Mouse (Mus musculus) ovary, postnatal 10 days (tissue): ENCODE results near the gene Abhd17a.
"Not testable (repeated sequence)": the region's sequence is repeated elsewhere in the genome, so short reads cannot be mapped to it uniquely, and the experiment has no call there.

ENCODE experiments used
- DNase-seq: peaks from one replicate; pipeline ENCODE4 v3.0.0; 2022; ENCODE audit warnings: low spot score

The Abhd17a gene

DNA sequence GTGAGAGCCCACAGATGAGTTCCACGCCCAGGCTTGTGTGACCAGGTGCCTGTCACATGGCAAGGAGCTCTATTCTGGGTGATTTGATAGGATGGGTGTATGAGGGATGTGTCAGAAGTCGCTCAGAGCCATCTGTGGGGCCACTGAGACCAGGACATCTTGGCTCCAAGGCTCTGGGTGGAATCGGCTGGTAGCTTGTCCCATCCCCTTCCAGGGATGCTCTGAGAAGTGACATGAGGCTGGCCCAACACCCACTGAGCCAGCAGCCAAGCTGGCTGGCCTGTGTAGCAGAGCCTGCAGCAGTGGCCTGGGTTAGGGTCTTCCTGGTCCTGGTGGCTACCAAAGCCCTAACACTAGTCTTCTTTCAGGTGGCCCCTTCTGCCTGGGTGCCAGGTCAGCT lies 18.3 kb upstream of the Abhd17a start:
- no peak for DNase-seq

DNA sequence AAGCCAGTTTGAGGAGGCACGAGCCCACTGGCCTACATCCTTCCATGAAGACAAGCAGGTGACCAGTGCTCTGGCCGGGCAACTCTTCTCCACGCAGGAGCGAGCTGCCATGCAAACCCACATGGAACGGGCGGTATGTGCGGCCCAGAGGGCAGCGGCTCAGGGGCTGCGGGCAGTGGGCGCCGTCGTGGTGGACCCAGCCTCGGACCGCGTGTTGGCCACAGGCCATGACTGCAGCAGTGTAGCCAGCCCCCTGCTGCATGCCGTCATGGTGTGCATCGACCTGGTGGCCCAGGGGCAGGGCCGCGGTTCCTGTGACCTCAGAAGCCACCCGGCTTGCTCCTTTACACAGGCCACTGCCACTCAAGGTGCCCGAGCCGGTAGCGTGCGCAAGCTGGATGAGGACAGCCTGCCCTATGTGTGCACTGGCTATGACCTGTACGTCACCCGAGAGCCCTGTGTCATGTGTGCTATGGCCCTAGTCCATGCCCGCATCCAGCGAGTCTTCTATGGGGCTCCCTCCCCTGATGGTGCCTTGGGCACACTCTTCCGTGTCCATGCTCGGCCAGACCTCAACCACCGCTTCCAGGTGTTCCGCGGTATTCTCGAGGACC lies 16.7 kb upstream of the Abhd17a start:
- no peak for DNase-seq

DNA sequence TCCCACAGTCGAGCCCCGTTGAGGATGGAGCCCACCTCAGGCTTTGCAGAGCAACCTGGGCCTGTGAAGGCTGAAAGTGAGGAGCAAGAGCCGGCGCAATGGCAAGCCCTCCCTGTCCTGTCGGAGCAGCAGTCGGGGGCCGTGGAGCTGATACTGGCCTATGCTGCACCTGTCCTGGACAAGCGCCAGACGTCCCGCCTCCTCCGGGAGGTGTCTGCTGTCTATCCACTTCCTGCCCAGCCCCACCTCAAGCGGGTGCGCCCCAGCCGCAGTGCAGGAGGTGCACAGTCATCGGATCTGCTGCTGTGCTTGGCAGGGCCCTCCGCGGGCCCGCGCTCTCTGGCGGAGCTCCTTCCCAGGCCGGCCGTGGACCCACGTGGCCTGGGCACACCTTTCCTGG lies 16.2 kb upstream of the Abhd17a start:
- DNase-seq = no peak

DNA sequence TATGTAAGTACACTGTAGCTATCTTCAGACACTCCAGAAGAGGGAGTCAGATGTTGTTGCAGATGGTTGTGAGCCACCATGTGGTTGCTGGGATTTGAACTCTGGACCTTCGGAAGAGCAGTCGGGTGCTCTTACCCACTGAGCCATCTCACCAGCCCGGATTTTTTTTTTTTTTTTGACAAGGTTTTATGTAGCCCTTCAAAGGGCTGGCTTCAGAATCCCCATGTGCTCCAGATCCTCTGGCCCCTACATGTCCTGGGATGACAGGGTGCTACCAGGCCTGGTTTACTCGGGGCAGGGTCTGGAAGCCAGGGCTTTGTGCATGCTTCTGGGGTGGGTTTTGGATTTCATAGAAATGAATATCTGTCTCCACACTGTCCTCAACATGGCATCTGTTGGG lies 15.6 kb upstream of the Abhd17a start, which contains the start of gene Gm49322:
Gm49322 (plus strand) TSS at position 301 of the 400 bp plus-strand sequence.
- DNase-seq = not testable (repeated sequence)

DNA sequence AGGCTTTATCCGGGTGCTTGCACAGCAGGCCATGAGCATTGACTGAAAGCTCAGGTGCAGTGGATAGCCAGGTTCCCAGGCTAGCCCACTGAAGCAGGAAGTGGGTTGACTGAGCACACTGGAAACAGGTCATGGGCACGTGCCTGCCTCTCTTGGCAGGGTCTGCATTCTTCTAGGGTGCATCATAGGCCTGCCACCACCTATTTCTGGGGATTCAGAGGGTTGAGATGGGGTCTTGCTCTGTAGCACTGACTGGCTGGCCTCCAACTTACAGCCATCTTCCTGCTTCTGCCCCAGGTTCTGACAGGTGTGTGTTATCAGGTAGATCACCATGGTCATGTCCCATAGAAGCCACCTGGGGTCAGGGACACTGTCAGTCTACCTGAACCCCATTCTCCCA lies 14.8 kb upstream of the Abhd17a start:
- no peak for DNase-seq

DNA sequence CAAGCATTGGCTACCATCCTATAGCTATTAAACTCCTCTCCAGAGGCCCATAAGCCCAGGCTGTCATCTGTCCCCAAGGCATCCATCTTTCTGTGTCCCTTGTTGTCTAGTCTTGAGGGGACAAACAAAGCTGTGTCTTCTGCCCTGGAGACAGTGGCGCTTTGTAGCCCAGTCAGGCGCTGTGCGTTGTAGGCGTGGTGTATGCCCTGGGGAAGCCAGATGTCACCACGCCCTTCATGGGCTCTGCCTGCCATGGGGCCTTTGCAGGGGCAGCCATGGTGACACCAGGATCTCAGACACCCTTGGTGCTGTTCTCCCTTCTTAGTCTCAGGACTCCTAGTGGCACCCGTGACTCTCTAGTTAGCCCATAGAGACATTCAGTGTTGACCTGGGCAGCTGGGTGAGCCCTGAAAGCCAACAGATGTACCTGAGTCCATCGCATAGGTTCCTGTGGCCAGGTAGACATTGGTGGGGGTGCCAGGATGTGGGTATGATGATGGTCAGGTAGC lies 13.9 kb upstream of the Abhd17a start:
- DNase-seq = no peak

DNA sequence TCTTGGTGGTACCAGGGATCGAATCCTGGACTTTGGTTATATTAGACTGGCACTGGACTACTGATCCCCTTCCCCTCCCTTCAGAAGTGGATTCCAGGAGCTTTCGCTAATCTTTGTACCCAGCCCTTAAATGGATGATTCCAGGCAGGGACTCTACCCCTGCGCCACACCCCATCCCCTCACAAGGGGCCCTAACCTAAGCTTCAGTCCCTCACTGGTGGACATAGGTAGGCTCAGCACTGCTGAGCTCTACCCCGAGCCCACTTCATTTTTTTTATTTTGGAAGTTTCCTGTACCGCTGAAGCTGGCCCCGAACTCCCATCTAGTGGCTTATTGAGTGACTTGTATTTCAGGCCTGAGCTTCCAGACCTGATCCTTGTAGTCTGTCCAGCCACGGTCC lies 13.2 kb upstream of the Abhd17a start:
- DNase-seq = no peak

DNA sequence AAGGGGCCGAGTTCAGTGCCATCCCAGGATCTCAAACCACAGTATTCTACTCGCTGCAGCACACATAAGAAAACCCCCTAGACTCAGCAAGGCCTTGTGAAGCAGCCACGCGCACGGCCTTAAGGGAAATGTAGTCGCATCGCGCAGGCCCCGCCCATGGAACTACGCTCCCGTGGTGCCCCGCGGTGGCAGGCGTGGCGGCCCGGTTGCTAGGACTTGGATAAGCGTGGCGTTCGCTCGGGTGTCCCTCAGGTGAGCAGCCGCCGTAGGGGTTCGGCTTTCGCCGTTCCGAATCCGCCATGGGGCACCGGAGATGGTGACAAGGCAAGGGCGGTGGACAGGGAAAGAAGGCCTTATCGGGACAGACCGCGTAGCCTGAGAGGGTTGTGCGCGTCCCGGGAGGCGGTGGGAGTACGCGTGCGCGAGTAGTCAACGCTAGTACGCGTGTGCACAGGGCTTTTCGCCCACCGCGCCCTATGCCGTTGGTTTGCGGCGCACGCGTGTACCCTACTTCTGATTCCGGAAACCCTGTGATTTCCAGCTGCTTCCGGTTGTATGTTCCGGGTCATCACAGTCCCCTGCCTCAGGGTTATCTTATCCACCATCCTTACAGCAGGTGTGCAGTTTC lies 12.7 kb upstream of the Abhd17a start, which contains the start of the genes Scamp4 and Adat3:
Scamp4 (plus strand) TSS at position 175 of the 628 bp plus-strand sequence.
Adat3 (plus strand) TSS at position 183 of the 628 bp plus-strand sequence.
- peak; percentile 90 for DNase-seq

DNA sequence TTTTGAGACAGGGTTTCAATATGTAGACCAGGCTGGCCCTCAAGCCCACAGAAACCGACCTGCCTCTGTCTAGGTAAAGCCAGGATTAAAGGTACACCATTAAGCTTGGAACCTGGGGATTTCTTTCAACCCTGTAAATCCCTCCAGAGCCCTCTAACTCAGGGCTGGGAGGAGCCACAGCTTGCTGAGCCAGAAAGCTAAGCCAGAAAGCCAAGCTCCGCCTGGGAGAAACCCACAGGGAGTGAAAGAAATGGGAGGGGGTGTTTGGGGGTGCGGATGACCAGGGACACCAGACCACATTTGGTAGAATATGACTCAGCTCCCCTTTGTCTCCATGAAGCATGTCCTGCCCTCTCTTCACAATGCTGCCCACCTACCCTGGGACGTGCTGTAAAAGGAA lies 6.2 kb upstream of the Abhd17a start:
- no peak for DNase-seq

DNA sequence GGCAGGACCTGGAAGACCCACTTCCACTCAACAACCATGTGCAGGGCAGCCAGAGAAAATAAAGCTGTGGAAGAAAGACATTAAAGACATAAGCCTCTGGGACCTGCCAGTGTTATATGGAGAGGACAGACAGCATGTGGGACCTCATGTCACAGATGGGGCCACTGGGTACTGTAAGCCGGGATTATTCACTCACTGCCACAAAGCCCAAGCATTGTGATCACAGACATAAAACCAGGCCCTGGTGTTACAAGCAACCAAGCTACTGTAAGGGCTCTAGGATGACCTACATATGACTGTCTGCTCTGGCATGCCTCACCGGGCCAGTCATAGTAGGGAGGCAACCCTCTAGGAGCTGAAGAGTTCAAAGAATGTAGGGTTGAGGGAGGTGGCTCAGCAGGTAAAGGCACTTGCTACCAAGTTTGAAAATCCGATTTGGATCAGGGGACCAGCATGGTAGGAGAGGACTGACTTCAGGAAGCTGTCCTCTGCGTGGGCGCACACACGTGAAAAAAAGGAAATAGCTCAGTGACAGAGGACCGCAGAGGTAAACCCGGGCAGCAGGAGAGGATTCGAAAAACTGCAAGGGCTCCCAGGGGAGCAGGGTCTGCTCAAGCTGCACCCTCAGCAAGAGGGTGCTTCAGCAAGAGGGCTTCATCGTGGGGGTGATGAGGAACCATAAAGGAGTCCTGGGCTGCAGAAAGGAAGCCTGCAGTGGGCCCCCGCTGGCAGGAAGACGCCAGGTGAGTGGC lies 838 bp downstream of the Abhd17a start:
- DNase-seq = no peak

DNA sequence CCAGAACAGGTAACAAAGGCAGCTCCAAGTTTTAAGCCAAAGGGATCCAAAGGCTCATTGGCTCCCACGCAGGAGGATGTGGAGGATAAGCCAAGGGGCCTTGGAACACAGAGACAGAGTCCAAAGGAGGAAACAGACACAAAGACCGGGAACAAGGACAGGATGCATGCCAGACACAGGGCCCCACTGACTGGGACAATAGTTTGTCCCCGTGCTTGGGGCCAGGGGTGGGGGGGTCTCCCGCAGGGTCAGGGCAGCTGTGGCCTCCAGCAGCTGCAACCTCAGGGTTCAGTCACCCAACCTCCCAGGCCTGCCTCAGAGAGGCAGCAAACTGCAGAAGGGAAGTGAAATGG lies 2.9 kb downstream of the Abhd17a start:
- DNase-seq = no peak

DNA sequence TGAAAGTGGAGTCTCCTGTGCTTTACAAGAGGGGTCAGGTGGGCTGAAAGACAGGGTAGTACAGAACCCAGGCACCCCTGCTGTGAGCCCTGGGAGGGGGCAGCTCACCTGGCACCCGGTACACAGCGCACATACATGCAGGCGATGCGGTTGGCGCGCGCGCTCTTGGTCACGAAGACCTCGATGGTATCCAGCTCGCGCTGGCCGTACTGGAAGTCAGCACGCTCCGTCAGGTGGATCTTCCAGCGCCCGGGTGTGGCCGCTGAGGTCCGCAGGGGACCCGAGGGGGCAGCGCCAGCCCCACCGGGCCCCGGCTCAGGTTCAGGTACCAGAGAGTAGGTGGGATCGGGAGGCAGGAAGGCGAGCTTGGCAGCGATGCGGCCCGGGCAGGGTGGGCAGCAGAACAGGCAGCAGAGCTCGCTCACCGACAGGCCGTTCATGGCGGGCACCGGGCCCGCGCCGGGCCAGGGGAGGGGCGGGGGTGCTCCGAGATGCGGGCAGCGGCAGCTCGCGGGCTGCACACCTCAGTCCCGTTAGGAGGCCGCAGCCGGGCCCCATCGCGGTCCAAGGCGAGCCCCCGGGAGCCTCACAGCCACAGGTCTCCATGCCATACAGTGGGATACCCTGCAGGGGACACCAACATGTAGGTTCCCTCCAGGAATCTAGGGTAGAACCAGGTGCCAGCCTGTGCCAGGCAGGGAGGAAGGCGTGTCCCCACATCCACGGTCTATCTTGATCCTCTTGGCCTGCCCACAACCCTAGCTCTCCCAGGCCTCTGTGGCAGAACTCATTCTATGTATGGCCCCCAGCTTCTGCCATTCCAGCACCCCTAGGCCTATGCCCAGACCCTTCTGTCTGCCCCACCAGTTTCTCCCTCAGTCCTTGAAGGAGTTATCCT lies 3.5 kb downstream of the Abhd17a start:
- no peak for DNase-seq

DNA sequence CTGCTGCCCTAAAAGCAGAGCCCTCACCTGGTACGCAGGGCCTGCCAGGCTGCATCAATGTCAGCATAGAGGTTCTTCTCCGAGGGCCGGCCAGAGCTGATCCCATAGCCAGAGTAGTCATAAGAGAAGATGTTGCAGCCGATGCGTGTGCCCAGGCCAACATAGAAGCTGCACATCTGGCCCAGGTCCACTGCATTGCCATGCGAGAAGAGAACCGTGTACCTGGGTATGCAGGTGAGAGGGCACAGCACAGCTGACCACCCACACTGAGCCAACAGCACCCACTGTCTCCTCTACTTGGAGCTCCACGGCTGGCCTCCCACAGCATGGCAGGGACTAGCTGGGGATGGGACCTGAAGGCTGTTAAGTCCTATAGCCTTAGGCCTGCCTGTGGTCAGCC lies 4.6 kb downstream of the Abhd17a start:
- no peak for DNase-seq

DNA sequence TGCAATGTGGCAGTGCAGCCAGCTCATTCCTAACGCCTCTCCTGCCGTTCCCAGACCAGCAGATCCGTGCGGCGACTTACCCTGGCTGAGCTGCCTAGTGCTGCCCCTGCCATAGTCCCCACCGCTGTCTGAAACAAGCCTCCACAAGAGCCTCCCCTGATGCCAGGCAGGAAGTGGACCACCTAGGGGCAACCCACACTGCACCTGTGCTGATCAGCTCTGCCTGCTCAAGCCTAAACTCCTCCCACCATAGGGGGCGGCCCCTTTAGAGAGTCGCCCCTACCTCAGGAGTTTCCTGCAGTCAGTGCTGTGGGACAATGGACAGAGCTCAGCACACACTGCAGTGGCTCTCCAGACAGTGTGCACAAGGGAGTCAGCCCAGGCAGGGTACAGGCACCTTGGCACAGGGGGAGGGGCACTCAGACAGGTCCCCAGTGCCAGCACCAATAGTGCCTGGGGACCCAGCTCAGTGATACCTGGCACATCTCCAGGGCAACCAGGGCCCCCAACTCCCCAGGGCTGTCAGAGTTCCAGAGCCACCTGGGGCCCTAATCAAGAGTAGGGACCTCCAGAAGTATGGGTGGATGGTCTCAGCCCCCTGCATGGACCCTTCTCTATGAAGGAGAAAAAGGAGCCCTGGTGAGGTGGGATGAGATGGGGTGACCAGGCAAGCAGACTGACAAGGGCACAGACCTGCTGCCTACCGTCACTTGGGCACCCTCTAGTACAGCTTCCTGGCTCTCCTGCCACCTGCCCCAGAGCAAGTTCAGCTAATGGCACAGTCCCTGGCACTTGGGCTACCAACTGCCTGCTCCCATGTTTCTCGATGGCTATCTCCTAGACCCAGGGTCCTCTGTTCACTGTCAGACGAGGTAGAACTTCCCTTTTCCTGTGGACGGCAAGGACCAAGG lies 5.2 kb downstream of the Abhd17a start:
- no peak for DNase-seq

DNA sequence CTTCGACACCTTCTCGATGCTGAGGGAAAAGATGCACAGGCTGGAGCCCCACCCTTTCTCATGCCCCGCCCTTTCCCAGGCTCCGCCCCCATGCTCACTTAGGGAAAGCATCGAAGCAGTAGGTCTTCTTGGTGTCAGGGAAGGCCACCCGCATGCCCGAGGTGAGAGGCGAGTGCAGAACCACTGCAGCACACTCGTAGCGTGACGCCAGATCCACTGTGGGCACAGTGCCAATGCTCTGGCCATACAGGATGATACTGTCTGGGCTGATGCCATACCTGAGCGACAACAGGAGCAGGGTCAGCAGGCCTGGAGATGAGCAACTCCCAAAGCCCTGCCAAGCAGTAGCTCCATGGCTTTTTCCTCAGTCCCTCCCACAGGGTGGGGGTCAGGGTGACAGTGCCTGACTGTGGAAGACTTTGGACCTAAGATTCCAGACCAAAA lies 6.1 kb downstream of the Abhd17a start:
- DNase-seq = no peak

DNA sequence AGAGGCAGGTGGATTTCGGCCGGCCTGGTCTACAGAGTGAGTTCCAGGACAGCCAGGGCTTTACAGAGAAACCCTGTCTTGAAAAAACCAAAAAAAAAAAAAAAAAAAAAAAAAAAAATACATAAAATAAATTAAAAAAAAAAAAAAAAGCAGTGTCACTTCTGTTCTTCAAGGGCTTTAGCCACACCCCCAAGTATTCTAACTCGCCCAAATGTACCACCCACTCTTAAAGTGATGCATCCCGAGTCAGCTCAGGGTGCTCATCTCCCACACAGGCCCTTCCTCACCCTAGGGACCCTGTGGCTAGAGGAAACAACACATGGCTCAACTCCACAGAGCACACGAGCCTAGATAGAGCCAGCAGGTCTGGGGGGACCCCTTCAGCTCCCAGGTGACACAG lies 7.1 kb downstream of the Abhd17a start:
- no peak for DNase-seq

DNA sequence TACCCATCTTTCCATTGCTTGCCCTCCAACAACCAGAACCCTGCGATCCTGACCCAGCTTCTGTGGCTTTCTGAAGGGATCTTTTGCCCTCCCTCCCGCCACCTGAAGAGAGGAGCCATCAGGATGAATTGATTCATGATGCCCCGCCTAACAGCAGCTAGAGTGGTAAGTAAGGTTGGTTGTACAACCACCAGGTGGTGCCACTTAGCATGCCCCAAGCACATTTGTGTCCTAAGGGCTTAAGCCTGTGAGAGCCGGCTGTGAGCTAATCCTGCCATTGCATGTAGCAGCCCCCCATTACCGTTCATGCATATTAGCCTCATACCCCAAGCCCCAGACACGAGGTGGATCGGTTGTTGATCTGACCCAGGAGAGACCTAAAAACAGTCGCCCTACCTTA lies 11.2 kb downstream of the Abhd17a start:
- DNase-seq = no peak

DNA sequence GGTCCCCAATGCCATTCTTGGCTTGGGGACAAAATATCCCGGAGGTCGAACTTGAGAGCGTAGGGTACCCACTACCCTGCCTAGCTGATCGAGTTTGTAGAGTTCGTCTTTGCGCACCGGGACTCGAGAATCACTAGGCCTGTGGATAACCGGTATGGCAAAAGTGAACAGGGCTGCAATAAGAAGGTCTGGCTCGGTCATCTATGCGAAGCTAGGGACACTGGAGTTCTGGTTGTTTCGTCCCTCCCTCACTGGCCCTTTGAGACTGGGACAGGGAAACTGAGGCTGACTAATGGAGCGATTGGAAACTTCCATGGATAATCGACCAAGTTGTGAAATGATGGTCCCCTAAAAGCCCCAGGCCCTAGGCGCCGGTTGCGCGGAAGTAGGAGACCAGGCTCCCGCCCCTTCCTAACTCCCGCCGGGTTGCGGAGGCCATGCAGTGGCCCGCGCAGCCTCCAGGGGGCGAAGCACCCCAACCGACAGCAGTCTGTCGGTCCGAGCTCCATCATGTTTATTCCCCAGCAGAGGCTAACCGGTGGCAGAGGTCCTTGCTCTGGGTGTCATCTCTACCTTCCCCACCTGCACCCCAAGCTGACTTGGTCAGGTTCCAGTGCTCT lies 11.9 kb downstream of the Abhd17a start:
- DNase-seq = peak; percentile 67

DNA sequence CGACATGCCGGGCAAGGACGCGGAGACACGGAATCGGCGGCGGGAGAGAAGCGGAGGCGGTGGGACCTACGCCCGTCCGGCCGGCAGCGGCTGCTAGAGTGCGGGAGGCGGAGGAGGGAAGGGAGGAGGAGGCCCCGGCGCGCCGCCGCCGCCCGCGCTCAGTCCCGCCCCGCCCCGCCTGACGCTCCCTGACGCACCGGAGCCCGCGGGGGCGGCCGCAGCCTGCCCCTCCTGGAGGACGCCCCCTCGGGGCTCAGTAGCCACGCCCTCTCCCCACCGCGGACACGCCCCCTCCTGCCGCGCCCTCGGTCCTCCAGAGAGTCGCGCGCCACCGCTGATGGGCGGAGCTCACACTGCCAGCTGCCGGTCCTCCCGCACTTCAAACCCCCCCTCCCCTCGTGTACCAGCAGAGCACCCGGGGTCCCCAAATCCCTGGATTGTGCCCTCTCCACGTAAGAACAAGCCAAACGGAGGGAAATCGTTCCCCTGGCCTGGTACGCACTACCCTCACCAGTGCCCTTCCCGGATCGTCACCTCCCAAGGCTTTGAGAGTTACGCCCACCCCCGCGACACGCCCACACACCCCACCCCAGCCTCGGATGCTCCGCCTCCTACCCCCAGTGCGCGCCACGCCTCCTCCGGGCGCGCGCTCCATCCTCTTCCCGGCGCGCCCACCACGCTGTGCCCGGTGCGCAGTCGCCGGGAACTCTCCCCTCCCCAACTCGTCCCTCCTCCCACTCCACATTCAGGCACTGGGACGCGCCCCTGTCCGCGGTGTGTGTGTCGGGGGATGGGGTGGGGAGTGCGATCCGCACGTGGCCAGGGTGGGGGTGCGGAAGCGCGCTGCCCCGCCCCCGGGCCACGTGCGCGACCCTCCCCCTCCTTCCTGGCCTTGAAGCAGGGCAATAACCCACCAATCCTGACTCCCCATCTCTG lies 12.7 kb downstream of the Abhd17a start, which contains the start of gene Klf16:
Klf16 (minus strand) TSS at position 127 of the 936 bp plus-strand sequence.
- DNase-seq = peak; percentile 97
